Mouse (Mus musculus): ENCODE data around the gene Eva1b. TPM values are rescaled to one million over a fixed set of nuclear protein-coding genes. Genes with fewer than 3 reads are reported as not detected.

Gene Eva1b
- total RNA-seq, 2 experiments from 2014 or later = 1.6 to 2.1 TPM

Other genes starting within 250 kb of the Eva1b start
- 1 to 10 TPM; 4.4 to 4.5 TPM for gene Csf3r, start 123.2 kb upstream of the Eva1b start, total RNA-seq (2021)
- gene Mrps15, start 100.8 kb upstream of the Eva1b start, total RNA-seq (2021) = 10 to 100 TPM; 44.1 to 44.9 TPM
- 10 to 100 TPM; 42.1 to 48.0 TPM for gene Oscp1, start 89.2 kb upstream of the Eva1b start, total RNA-seq (2021)
- 10 to 100 TPM; 16.5 to 18.1 TPM for gene Lsm10, start 51.1 kb upstream of the Eva1b start, total RNA-seq (2021)
- 10 to 100 TPM; 28.5 to 29.0 TPM for gene Stk40, start 43.8 kb upstream of the Eva1b start, total RNA-seq (2021)
- gene Sh3d21, start 15.7 kb downstream of the Eva1b start, total RNA-seq (2021) = under 1 TPM; 0.80 to 0.86 TPM
- 100 to 1,000 TPM; 148 to 151 TPM for gene Thrap3, start 55.0 kb downstream of the Eva1b start, total RNA-seq (2021)
- 100 to 1,000 TPM; 245 to 249 TPM for gene Map7d1, start 108.6 kb downstream of the Eva1b start, total RNA-seq (2021)
- 10 to 100 TPM; 77.9 to 83.3 TPM for gene Trappc3, start 114.6 kb downstream of the Eva1b start, total RNA-seq (2021)
- gene Col8a2, start 139.0 kb downstream of the Eva1b start, total RNA-seq (2021) = 1 to 10 TPM in 1 of 2 experiments, under 1 TPM in 1; 0.60 to 1.3 TPM
- 10 to 100 TPM; 29.3 to 30.3 TPM for gene Adprhl2, start 174.0 kb downstream of the Eva1b start, total RNA-seq (2021)
- 1 to 10 TPM; 1.8 to 2.1 TPM for gene Tekt2, start 177.9 kb downstream of the Eva1b start, total RNA-seq (2021)